Mouse (Mus musculus) CH12.LX (cell line): ENCODE results near the gene Cebpa. TPM values are rescaled to one million over a fixed set of nuclear protein-coding genes. Genes with fewer than 3 reads are reported as not detected.

Experiments
- DNase-seq: peaks from one replicate; pipeline ENCODE4 v3.0.0-alpha.2; 2013; ENCODE audit errors: extremely low read depth
- H3K27ac ChIP-seq: 2 replicates; pipeline ENCODE4 v1.5.1; 2012; ENCODE audit warnings: low read depth, mild to moderate bottlenecking, control low read depth, moderate library complexity; ENCODE audit not compliant: insufficient read depth
- H3K27me3 ChIP-seq: replicated peaks from 2 replicates; pipeline ENCODE3; 2012; ENCODE audit warnings: inconsistent platforms
- H3K36me3 ChIP-seq, 2 experiments: replicated peaks in 1 of 2; 2 replicates each; pipeline versions ENCODE3 to v1.6.1; 2012; ENCODE audit warnings: inconsistent platforms in 1 of 2, low read length in 1 of 2, mild to moderate bottlenecking in 1 of 2, mixed read lengths in 1 of 2, moderate library complexity in 1 of 2; ENCODE audit not compliant: control insufficient read depth in 1 of 2, insufficient read depth in 1 of 2
- H3K4me1 ChIP-seq, 2 experiments: 2 replicates each; pipeline ENCODE4 v1.6.1; 2012; ENCODE audit warnings: inconsistent platforms in 1 of 2, moderate library complexity in 1 of 2; ENCODE audit not compliant: insufficient read depth in 2 of 2, control insufficient read depth in 1 of 2
- H3K4me2 ChIP-seq: 2 replicates; pipeline ENCODE4 v1.6.1; 2012; ENCODE audit warnings: low read depth, mild to moderate bottlenecking, control low read depth; ENCODE audit not compliant: poor library complexity, insufficient read depth, severe bottlenecking
- H3K4me3 ChIP-seq, 3 experiments: fragments of 150-350 bp in 1 of 3; sonication (generic) in 1 of 3; replicated peaks in 1 of 3; 2 replicates each; pipeline versions ENCODE3 to v1.5.1; 2011 to 2012; ENCODE audit warnings: low read depth in 2 of 3, low read length in 2 of 3, mild to moderate bottlenecking in 2 of 3, moderate library complexity in 2 of 3, control low read depth in 1 of 3, improper control_type of control experiment in 1 of 3, inconsistent platforms in 1 of 3, mixed read lengths in 1 of 3; ENCODE audit not compliant: poor library complexity in 1 of 3
- H3K79me2 ChIP-seq: replicated peaks from 2 replicates; pipeline ENCODE4 v1.6.1; 2012; ENCODE audit warnings: mild to moderate bottlenecking, moderate library complexity; ENCODE audit not compliant: control insufficient read depth, poor library complexity, insufficient read depth, severe bottlenecking; ENCODE audit errors: extremely low read depth
- H3K9ac ChIP-seq: 2 replicates; pipeline ENCODE4 v1.6.1; 2012; ENCODE audit warnings: low read depth, mild to moderate bottlenecking, control low read depth, moderate library complexity; ENCODE audit not compliant: insufficient read depth
- H3K9me3 ChIP-seq: replicated peaks from 2 replicates; pipeline ENCODE3; 2012; ENCODE audit warnings: low read length, inconsistent platforms, mixed read lengths
- CHD2 ChIP-seq: IDR thresholded peaks from 2 replicates; pipeline ENCODE4 v1.6.1; 2011; ENCODE audit warnings: low read length, improper control_type of control experiment
- CTCF ChIP-seq, 2 experiments: IDR thresholded peaks in 1 of 2; conservative IDR thresholded peaks in 1 of 2; 2 replicates each; pipeline ENCODE4 v1.5.1; 2011 to 2012; ENCODE audit warnings: low read depth in 2 of 2, low read length in 2 of 2, improper control_type of control experiment in 1 of 2, inconsistent platforms in 1 of 2, mild to moderate bottlenecking in 1 of 2, moderate library complexity in 1 of 2
- E2F4 ChIP-seq: IDR thresholded peaks from 2 replicates; pipeline ENCODE4 v1.6.1; 2011; ENCODE audit warnings: low read depth, low read length, improper control_type of control experiment; ENCODE audit not compliant: insufficient replicate concordance
- ELF1 ChIP-seq: IDR thresholded peaks from 2 replicates; pipeline ENCODE4 v1.6.1; 2014; ENCODE audit warnings: low read depth, mild to moderate bottlenecking, inconsistent platforms, low read length, improper control_type of control experiment
- GABPA ChIP-seq: IDR thresholded peaks from 2 replicates; pipeline ENCODE4 v1.6.1; 2012; ENCODE audit warnings: low read depth, low read length, improper control_type of control experiment, inconsistent platforms; ENCODE audit not compliant: insufficient replicate concordance
- IRF4 ChIP-seq: IDR thresholded peaks from 2 replicates; pipeline ENCODE4 v1.6.1; 2014; ENCODE audit warnings: low read depth, mild to moderate bottlenecking, inconsistent platforms, low read length, improper control_type of control experiment
- MAZ ChIP-seq: IDR thresholded peaks from 2 replicates; pipeline ENCODE4 v1.6.1; 2012; ENCODE audit warnings: low read depth, mild to moderate bottlenecking, inconsistent platforms, low read length, improper control_type of control experiment, moderate library complexity
- MYC ChIP-seq: IDR thresholded peaks from 2 replicates; pipeline ENCODE4 v1.6.1; 2011; ENCODE audit warnings: low read depth, mild to moderate bottlenecking, improper control_type of control experiment, low read length
- NELFE ChIP-seq: IDR thresholded peaks from 2 replicates; pipeline ENCODE4 v1.6.1; 2011; ENCODE audit warnings: low read depth, low read length, improper control_type of control experiment
- RCOR1 ChIP-seq: conservative IDR thresholded peaks from 2 replicates; pipeline ENCODE4 v1.6.1; 2012; ENCODE audit warnings: low read depth, mild to moderate bottlenecking, inconsistent platforms, low read length, improper control_type of control experiment
- SIN3A ChIP-seq: IDR thresholded peaks from 2 replicates; pipeline ENCODE4 v1.6.1; 2012; ENCODE audit warnings: low read length, improper control_type of control experiment, inconsistent platforms
- SMC3 ChIP-seq: IDR thresholded peaks from 2 replicates; pipeline ENCODE4 v1.6.1; 2011; ENCODE audit warnings: low read depth, low read length, improper control_type of control experiment
- TCF12 ChIP-seq: IDR thresholded peaks from 2 replicates; pipeline ENCODE4 v1.6.1; 2014; ENCODE audit warnings: low read depth, mild to moderate bottlenecking, inconsistent platforms, low read length, improper control_type of control experiment
- UBTF ChIP-seq: IDR thresholded peaks from 2 replicates; pipeline ENCODE4 v1.6.1; 2012; ENCODE audit warnings: low read depth, mild to moderate bottlenecking, inconsistent platforms, low read length, improper control_type of control experiment, moderate library complexity
- USF2 ChIP-seq: conservative IDR thresholded peaks from 2 replicates; pipeline ENCODE4 v1.6.1; 2011; ENCODE audit warnings: low read depth, low read length, improper control_type of control experiment
- ZMIZ1 ChIP-seq: IDR thresholded peaks from 2 replicates; pipeline ENCODE4 v1.6.1; 2012; ENCODE audit warnings: low read depth, mild to moderate bottlenecking, inconsistent platforms, low read length, improper control_type of control experiment
- ZNF384 ChIP-seq: IDR thresholded peaks from 2 replicates; pipeline ENCODE4 v1.6.1; 2012; ENCODE audit warnings: low read depth, low read length, improper control_type of control experiment, inconsistent platforms
- dilution Hi-C: fragments of 300-500 bp; cut with MboI; formaldehyde crosslinking; loops from 2 replicates; pipeline ENCODE4 v1.14.3; 2020; ENCODE audit warnings: low sequenced_read_pairs; ENCODE audit not compliant: extremely low pct_unique_long_range_greater_than_20kb, extremely low pct_ligation_motif_present
- in situ Hi-C: fragments of 300-500 bp; cut with MboI; formaldehyde crosslinking; loops from 3 replicates; pipeline ENCODE4 v1.14.3; 2019; ENCODE audit warnings: low sequenced_read_pairs, low pct_ligation_motif_present, low pct_unique_long_range_greater_than_20kb, mixed read lengths
- polyA plus RNA-seq: library from polyadenylated mRNA; unstranded; fragments of >175 nt; gene quantifications from 2 replicates; pipeline ENCODE4 v1.2.1, GENCODE M21; 2012; ENCODE audit warnings: low read depth; ENCODE audit not compliant: insufficient read length
- total RNA-seq, 2 experiments: library from RNA; depleted of rRNA; stranded (reverse); fragments of 300-350 nt in 1 of 2; fragments of >200 nt in 1 of 2; gene quantifications; 2 replicates each; pipeline ENCODE4 v1.2.3; 2012 to 2014

Cebpa gene
- total and polyA plus RNA-seq, 3 experiments, result not detected

- in situ Hi-C loops (no loop called here), dilution Hi-C loops (no loop called here)
- peaks cover 12% of the 10 kb centered on the region for H3K27me3 ChIP-seq
- no peak overlapping the region for H3K27ac ChIP-seq
- H3K9ac ChIP-seq, result no peak overlapping the region
- no peaks in the 10 kb centered on the region for H3K79me2 ChIP-seq
- TF ChIP-seq CHD2 (no peak), MAZ (no peak), ZNF384 (no peak), IRF4 (no peak), TCF12 (no peak), GABPA (no peak), MYC (no peak), RCOR1 (no peak), ELF1 (no peak), SMC3 (no peak), ZMIZ1 (no peak), UBTF (no peak)
- no peak overlapping the region for H3K4me3 ChIP-seq
- H3K36me3 ChIP-seq, result no peaks in the 10 kb centered on the region
- no peak for DNase-seq
- no peaks in the 10 kb centered on the region for H3K4me1 ChIP-seq
- peaks cover 8% of the 10 kb centered on the region for H3K9me3 ChIP-seq
- no peak overlapping the region for H3K4me2 ChIP-seq
Observed at GRCm38 (mm10) chr7:35164131-35164530, 45.0 kb downstream of the Cebpa start.

- TF ChIP-seq E2F4, result no peak
- TF ChIP-seq RCOR1, result no peak
- TF ChIP-seq MYC, result no peak
- TF ChIP-seq SIN3A, result no peak
- no peak for TF ChIP-seq GABPA
- TF ChIP-seq CTCF (conservative IDR thresholded peaks at IDR 0.05 in 1 of 2, IDR thresholded peaks at IDR 0.05 in 1 of 2; ENCODE audit: low read depth in 2 of 2, low read length in 2 of 2), result no peak
- no peak for TF ChIP-seq UBTF
- TF ChIP-seq NELFE, result no peak
- TF ChIP-seq USF2, result no peak
- no peak for TF ChIP-seq SMC3
- no peaks in the 10 kb centered on the region for H3K36me3 ChIP-seq
- H3K4me3 ChIP-seq, result no peak overlapping the region
- H3K27ac ChIP-seq, result no peak overlapping the region
- H3K4me2 ChIP-seq, result no peak overlapping the region
- peaks cover 0 to 3% of the 10 kb centered on the region in 2 experiments; a peak in 1 of 4 replicates for H3K4me1 ChIP-seq
- dilution Hi-C loops, result no loop called here
- in situ Hi-C loops, result no loop called here
- H3K9ac ChIP-seq, result no peak overlapping the region
- H3K27me3 ChIP-seq, result peaks cover 12% of the 10 kb centered on the region
- no peak for DNase-seq
- no peaks in the 10 kb centered on the region for H3K9me3 ChIP-seq
- no peaks in the 10 kb centered on the region for H3K79me2 ChIP-seq
Observed at GRCm38 (mm10) chr7:35166988-35167387, 47.9 kb downstream of the Cebpa start.
